Mouse (Mus musculus) brain, adult 2 months (tissue): ENCODE measurements at regions not wholly inside any gene's neighbourhood (a gene's known extent, or its start where the extent isn't known, plus 50 kb on each side); places are given as distances from the start of the nearest gene placed in this dataset.

Experiments
- DNase-seq: peaks from one replicate; pipeline ENCODE4 v3.0.0; 2011; ENCODE audit warnings: low read depth, low spot score

DNA sequence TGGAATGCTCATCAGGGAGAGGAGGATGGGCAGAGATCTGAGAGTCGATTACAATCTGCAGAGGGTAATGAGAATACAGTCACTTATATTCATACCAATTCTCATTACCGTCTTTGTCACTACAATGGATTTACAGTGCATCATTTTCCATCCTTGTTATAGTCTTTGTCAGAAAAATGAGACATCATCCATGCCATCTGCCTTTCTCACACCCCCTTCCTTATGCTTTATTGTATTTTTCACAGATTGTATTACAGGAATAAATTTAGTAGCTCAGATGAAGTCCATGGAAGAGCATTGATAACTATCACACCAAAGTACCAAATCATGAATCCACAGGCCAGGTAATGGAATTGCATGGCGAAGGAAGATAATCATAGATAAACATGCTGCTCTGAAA lies 779.5 kb downstream of the Cenpc1 start:
- peak; percentile 27 for DNase-seq

DNA sequence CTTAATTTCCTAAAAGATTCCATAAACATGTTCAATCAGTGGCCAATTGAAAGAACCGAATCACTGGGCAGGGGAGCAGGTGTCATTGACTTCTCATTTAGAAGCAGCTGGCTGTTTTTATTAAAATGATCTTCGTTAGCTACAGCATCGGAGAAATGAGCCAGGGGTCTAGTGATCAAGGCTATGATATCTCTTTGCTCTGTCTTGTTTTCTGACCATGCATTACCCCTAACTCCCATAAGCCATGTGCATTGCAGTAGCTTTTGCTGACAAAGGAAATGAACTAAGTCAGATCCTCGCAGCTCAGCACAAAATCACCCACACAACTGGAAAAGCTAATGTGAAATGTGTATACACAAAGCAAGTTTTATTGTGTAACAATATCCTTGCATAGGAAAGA lies 816.9 kb downstream of the Cenpc1 start:
- peak; percentile 2 for DNase-seq

DNA sequence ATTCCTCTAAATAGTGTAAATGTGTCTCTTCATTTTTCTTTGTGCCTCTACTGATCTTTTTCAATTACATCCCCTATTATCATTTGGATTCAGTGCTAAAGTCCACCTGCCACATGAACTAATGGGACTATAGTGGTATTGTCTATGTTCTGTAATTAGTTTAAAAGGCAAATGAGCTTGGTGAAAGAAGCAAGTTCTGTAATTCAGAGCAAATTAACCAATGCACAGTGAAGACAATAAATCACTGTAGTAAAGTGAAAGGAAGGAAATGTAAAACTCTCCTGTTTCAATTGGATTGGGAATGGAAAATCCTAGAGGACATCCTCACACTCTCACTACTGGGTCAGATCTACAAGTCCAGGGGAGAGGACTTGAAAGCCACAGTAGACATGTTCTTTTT lies 823.2 kb upstream of the Epha5 start:
- DNase-seq, result no peak

DNA sequence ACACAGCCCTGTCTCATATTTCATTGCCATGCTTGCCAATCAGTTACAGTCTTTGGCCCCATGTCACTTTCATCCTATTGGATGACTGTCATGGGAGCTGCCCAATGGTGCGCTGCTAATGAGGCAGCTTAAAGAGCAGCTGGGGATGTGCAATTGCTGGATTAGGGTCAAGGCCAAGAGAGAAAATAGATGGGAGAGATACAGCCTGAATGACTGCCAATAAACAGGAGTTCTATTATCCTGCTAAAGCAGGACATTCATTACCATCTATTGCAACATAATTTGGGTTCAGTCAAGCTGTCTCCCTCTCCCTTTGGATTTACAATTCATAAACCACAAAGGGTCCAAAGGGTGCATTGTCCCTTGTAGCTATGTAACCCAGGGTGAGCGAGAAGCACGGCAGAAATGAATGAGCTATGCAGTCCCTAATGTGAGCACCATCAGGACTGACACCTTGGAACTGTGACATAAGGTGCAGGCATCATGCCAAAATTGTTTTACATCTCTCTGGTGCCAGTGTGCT lies 822.4 kb upstream of the Epha5 start:
- peak; percentile 16 for DNase-seq
